Mouse (Mus musculus) thymus, postnatal 0 days (tissue): ENCODE measurements around the gene Thap4. TPM values are rescaled to one million over a fixed set of nuclear protein-coding genes. Genes with fewer than 3 reads are reported as not detected.
"Not testable (repeated sequence)": the region's sequence is repeated elsewhere in the genome, so short reads cannot be mapped to it uniquely, and the experiment has no call there.

ENCODE experiments used
- DNase-seq: peaks from one replicate; pipeline ENCODE4 v3.0.0-alpha.2; 2015; ENCODE audit warnings: low spot score
- polyA plus RNA-seq: library from polyadenylated mRNA; unstranded; fragments of >200 nt; fragmentation: Nextera tagmentation; extraction: Ambion mirVana; gene quantifications from 2 replicates; pipeline ENCODE4 v1.2.1, GENCODE M21; 2015

Thap4 gene
- polyA plus RNA-seq, 1 experiment from 2014 or later: 31.6 TPM

DNA sequence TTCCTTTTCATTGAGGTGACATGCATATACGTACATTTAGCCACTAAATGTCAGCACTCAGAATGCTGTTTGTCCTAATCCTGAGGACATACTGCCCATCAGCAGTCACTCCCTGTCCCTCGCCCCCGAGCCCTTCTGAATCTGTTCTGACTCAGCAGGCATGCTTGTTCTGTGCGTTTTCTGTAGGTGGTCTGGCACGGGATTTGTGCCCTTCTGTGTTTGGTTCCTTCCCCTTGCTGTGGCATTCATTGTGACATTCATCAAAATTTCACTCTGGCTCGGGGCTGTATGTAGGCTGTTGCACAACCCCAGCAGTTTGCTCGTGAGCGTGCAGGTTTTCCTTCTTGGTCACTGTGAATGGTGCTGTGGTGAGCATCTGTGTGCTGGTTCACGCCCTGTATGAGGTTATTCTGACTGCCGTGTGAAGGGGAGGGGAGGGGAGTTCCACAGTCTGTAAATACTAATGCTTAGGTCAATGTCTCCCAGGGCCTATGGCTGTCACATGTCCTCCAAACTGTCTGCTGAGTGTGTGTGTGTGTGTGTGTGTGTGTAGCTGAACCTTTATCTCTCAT is 62.8 kb downstream of the Thap4 start:
- DNase-seq: no peak

DNA sequence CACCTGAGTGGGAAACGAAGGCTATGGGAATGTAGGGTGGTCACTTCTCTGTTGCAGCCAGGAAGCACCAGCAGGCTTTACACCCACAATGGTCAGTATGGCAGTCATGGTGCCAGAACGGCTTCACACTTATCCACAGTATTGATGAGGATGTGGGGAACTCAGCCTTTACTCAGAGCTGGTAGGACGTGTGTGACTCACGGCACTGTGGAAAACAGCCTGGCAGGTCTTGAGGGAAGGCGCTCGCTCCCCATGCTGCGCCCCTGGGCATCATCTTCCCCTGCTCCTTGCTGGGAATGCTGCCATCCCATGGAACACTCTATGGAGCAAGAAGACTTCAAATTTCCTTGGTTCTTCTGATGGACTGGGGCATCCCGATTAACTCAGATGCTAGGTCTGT is 63.6 kb downstream of the Thap4 start:
- no peak for DNase-seq

DNA sequence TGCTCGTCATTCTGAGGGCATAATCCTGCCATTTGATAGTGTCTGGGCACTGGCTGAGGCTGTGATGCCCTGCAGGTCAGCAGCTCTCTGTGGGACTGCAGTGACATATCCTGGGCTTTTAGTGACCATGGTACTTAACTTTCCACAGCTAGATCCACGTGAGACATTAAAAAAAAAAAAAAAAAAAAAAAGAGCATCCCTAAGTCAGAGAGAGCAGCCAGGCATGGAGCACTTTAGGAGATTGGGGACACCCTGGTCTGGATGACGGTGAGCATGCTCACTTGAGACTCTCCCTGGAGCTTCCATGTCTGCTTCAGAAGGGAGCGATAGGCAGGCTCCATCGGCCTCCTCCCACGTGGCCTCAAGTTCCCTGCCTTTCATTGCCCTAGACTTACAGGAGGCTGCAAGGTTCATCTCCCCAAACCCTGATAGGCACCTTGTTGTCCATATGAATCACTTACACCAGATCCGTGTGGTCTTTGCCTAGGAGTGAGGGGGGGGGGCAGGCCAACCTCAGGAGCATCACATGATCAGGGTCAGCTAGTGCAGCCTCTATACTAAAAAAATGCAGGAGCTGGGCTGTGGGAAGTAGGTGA is 64.7 kb downstream of the Thap4 start:
- DNase-seq: no peak

DNA sequence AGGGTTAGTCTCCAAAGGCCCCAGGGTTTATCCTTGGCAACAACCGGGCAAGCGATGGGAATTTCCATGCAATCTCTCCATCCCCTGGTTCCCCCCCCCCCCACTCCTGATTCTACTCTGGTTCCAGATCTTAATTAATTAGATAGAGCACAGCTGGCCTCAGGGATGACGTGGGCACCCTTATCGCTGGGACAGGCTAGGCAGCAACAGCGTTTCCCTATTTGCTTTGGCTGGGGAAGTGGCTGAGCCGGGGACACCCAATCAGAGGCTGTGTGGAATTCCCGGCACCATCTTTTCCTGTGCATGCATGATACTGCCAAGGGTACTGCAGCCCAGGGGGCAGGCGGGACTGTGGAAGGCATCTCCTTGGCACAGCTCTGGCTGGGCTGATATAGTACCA is 66.5 kb downstream of the Thap4 start:
- no peak for DNase-seq

DNA sequence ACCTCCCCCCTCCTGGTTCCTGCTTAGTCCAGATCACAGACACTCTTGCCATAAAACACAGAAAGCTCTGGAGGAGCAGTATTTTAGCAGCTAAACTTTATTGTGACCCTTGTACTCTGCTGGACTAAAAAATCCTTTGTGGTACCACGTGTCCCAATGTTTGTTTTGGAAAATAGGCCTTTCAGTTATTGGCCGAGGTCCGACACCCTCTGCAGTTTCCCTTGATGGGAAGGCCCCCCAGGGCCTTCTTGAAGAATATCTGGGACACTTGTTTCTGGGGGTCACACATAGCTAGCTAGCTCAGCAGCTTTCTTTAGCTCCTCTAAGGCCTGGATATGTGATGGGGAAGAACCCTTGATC is 67.7 kb downstream of the Thap4 start:
- DNase-seq: no peak

GRCm38 (mm10) chr1:93686245-93686960 is 68.3 kb downstream of the Thap4 start:
- peak; percentile 14 for DNase-seq

GRCm38 (mm10) chr1:93685401-93686244 is 69.0 kb downstream of the Thap4 start, which contains the start of gene Bok:
Gene Bok (plus strand): TSS chr1:93685660.
- DNase-seq: no peak

GRCm38 (mm10) chr1:93679889-93680568 is 74.6 kb downstream of the Thap4 start:
- peak; percentile 9 for DNase-seq

DNA sequence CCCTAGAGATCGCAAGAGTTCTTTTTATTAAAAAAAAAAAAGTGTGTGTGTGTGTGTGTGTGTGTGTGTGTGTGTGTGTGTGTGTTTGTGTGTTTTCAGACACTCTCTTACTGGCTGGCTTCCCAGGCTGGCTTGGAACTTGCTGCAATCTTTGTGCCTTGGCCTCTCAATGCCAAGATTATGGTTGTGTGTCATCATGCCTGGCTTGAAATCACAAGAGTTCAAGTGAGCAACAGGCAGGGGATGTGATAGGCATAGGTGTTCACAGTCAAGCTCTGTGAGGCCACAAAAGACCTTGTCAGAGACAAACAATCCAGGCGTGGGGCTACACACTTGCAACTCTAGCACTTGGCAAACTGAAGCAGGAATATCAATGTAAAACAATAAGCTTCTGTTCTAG is 76.3 kb downstream of the Thap4 start:
- no peak for DNase-seq

GRCm38 (mm10) chr1:93672682-93673081 is 82.0 kb downstream of the Thap4 start:
- DNase-seq: no peak

DNA sequence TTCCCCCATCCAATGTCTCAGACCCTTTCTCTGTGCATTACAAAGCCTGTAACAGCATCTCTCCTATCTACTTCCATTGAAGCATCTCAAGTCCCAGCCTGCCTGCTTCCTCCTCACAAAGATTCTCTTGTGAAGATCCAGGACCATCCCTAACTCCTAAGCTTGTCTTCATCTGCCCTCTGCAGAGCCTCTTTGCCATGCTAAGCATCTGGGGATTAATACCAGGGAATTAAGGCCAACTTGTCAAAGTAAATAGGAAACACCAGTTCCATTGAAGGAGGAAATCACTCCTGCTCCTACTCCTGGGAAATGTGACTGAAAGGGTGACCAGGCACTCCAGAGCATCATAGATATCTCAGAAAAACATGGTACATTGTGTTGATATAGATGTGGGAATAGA is 84.7 kb downstream of the Thap4 start:
- DNase-seq: no peak

DNA sequence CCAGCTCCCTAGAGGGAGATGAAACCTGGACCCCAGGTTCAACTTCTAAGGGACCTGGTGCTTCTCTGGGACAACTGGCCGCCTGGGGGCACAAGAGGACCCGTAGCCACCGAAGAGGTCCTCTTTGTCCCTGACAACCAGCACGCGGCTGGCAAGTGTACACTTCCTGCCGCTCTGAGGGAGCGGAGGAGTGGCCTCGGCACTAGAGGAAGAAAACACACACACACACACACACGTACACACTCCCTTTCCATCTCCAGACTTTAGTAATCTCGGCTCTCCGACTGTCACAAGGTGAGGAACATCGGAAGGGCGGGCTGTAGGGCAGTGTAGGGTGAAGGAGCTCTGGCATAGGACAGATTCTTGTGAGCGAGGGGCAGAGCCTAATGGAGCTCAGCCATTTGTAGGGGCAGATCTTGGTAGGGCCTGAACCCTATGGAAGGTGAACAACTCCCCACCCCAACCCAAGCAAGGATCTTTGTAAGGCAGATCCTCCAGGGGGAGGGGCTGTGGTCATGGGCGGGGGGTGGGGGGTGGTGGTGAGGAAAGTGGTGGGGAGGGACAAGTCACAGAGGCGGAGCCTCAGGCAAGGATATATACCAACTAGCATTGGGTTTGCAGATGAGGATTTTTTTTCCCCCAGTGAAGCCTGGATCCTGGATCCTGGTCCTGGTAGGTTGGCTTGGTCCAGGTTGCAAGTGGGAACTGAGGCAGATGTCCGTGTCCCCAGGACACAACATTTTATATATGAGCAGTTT is 85.7 kb downstream of the Thap4 start:
- peak; percentile 67 for DNase-seq

GRCm38 (mm10) chr1:93667760-93668400 is 86.8 kb downstream of the Thap4 start:
- DNase-seq: peak; percentile 59

DNA sequence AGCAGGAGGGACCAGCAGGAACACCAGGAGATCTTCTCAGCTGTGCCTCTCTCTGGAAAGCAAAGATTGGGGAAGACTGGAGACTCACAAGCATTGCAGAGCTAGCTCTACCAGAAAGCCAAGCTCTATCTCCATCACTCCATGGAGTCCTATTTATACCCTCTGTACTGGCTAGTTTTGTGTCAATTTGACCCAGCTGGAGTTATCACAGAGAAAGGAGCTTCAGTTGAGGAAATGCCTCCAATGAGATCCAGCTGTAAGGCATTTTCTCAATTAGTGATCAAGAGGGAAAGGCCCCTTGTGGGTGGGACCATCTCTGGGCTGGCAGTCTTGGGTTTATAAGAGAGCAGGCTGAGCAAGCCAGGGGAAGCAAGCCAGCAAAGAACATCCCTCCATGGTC is 96.1 kb downstream of the Thap4 start, which contains the start of gene Stk25:
Gene Stk25, minus strand, starts transcription at position 101 of the 400 bp plus-strand sequence.
- DNase-seq: not testable (repeated sequence)

DNA sequence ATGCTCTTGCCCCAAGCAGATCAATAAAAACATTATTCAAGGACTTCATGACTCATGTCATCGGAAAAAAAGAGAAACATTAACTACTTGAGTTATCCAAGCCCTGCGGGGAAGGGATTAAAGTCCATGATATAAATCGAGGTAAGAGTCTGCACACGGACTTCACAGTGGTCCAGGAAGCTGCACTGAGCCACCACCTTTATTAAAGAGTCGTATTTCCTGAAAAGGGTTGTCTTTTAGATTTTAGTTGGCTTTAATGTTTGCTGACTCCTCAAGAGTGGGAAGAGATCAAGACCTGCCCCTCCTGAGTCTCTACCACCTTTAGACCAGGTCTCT is 97.7 kb downstream of the Thap4 start:
- DNase-seq: no peak

DNA sequence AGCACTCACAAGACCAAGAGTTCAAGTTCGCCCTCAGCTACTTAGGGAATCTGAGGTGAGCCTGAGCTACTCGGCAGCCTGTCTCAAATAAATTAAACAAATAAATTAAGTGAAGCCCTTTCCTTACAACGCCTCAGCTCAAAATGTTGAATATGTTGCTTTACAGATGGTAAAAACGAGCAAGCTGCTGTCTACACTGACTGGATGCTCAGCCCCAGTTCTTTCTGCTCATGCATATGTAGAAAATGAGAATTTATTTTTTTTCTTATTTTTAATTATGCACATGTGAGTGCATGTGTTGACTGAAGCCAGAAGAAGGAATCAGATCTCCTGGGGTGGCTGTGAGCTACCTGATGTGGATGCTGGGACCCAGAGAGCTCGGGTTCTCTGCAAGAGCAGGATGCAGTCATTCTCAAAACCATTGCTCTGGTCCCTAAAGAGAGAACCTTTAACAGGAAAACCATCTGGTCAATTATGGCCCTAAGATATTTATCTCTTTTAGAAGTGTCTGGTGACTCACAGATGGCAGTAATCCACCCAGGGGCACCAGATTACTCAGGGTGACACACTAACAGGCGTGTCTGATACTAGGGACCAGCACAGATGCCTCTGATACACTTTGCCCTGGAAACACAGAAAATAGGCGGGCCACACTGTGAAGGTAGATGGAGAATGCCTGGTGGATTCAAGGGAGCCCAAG is 98.2 kb downstream of the Thap4 start:
- no peak for DNase-seq

DNA sequence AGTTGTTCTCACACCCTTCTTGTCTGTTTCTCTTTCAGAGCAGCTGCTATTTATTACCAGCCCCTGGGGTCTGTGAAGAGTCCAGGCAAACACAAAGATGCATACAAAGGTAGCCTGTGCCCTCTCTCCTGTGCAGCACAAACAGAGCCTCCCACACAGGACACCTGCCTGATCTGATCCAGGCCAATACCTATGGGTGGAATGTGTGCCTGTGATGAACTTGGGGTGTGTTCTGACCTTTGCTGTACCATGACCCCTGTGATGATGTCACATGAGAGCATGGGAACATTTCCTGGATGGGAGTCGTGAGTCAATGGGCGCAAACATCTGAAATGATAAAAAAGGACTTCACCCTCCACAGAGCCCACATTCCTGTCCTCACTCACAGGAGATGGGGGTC is 99.9 kb downstream of the Thap4 start:
- DNase-seq: no peak

GRCm38 (mm10) chr1:93654275-93654674 is 100.4 kb downstream of the Thap4 start:
- no peak for DNase-seq
